Mouse (Mus musculus): ENCODE measurements around the gene Lsmem1.
A peak's percentile ranks its signal among the peaks of the same experiment; 100 is the strongest.
"Not testable (repeated sequence)": the region's sequence is repeated elsewhere in the genome, so short reads cannot be mapped to it uniquely, and the experiment has no call there.

Lsmem1 gene

GRCm38 (mm10) chr12:40214888-40215876, 15.9 kb upstream of the Lsmem1 start:
- no peak for DNase-seq (ENCODE audit: extremely low spot score)

GRCm38 (mm10) chr12:40209049-40209448, 9.8 kb upstream of the Lsmem1 start:
- DNase-seq (ENCODE audit: extremely low spot score) = no peak

- DNase-seq (ENCODE audit: extremely low spot score) = no peak
Measured at GRCm38 (mm10) chr12:40207909-40208308, 8.6 kb upstream of the Lsmem1 start.

GRCm38 (mm10) chr12:40202161-40203035, 3.1 kb upstream of the Lsmem1 start:
- no peak for DNase-seq (ENCODE audit: extremely low spot score)

GRCm38 (mm10) chr12:40200484-40201235, 1.4 kb upstream of the Lsmem1 start:
- DNase-seq (ENCODE audit: extremely low spot score) = no peak

- DNase-seq (ENCODE audit: extremely low spot score) = peak; percentile 59
Measured at GRCm38 (mm10) chr12:40199795-40200402, 609 bp upstream of the Lsmem1 start.

GRCm38 (mm10) chr12:40198427-40198826, 863 bp downstream of the Lsmem1 start:
- no peak for DNase-seq (ENCODE audit: extremely low spot score)

GRCm38 (mm10) chr12:40198019-40198418, 1.3 kb downstream of the Lsmem1 start:
- no peak for DNase-seq (ENCODE audit: extremely low spot score)

GRCm38 (mm10) chr12:40197511-40197910, 1.8 kb downstream of the Lsmem1 start:
- DNase-seq (ENCODE audit: extremely low spot score) = no peak

GRCm38 (mm10) chr12:40185474-40185873, 13.8 kb downstream of the Lsmem1 start:
- no peak for DNase-seq (ENCODE audit: extremely low spot score)

- no peak for DNase-seq (ENCODE audit: extremely low spot score)
Measured at GRCm38 (mm10) chr12:40177089-40177488, 22.2 kb downstream of the Lsmem1 start.

GRCm38 (mm10) chr12:40176158-40176557, 23.1 kb downstream of the Lsmem1 start:
- DNase-seq (ENCODE audit: extremely low spot score) = no peak

- not testable (repeated sequence) for DNase-seq (ENCODE audit: extremely low spot score)
Measured at GRCm38 (mm10) chr12:40175171-40175570, 24.1 kb downstream of the Lsmem1 start.

- DNase-seq (ENCODE audit: extremely low spot score) = no peak
Measured at GRCm38 (mm10) chr12:40171637-40172036, 27.7 kb downstream of the Lsmem1 start.

GRCm38 (mm10) chr12:40169675-40170074, 29.6 kb downstream of the Lsmem1 start:
- DNase-seq (ENCODE audit: extremely low spot score) = no peak

GRCm38 (mm10) chr12:40164621-40165020, 34.7 kb downstream of the Lsmem1 start:
- DNase-seq (ENCODE audit: extremely low spot score) = peak; percentile 26

GRCm38 (mm10) chr12:40160777-40161176, 38.5 kb downstream of the Lsmem1 start:
- DNase-seq (ENCODE audit: extremely low spot score) = no peak

GRCm38 (mm10) chr12:40154188-40154587, 45.1 kb downstream of the Lsmem1 start:
- no peak for DNase-seq (ENCODE audit: extremely low spot score)

GRCm38 (mm10) chr12:40152353-40153069, 46.8 kb downstream of the Lsmem1 start:
- no peak for DNase-seq (ENCODE audit: extremely low spot score)

- no peak for DNase-seq (ENCODE audit: extremely low spot score)
Measured at GRCm38 (mm10) chr12:40147319-40147718, 52.0 kb downstream of the Lsmem1 start.

GRCm38 (mm10) chr12:40146510-40146909, 52.8 kb downstream of the Lsmem1 start:
- no peak for DNase-seq (ENCODE audit: extremely low spot score)
